Mouse (Mus musculus) limb, embryonic 13.5 days (tissue): ENCODE data around the gene Msgn1. TPM values are rescaled to one million over a fixed set of nuclear protein-coding genes. Genes with fewer than 3 reads are reported as not detected.
A peak's percentile ranks its signal among the peaks of the same experiment; 100 is the strongest.

Experiments
- ATAC-seq: fragments of 200-750 bp; cut with Nextera tagmentation; 2 replicates; pipeline ENCODE4 v1.8.0; 2017; ENCODE audit warnings: low read depth, moderate number of reproducible peaks, moderate TSS enrichment; ENCODE audit not compliant: low FRiP score
- H3K27ac ChIP-seq: fragments of 300-500 bp; sonication (generic); 2 replicates; pipeline ENCODE4 v1.5.1; 2015; ENCODE audit warnings: inconsistent platforms, mild to moderate bottlenecking, moderate library complexity
- H3K27me3 ChIP-seq: fragments of 300-500 bp; sonication (generic); 2 replicates; pipeline ENCODE4 v1.6.1; 2015; ENCODE audit warnings: mild to moderate bottlenecking, inconsistent platforms
- H3K36me3 ChIP-seq: fragments of 300-500 bp; sonication (generic); 2 replicates; pipeline ENCODE4 v1.6.1; 2015; ENCODE audit warnings: inconsistent platforms, mild to moderate bottlenecking, moderate library complexity
- H3K4me1 ChIP-seq: fragments of 300-500 bp; sonication (generic); 2 replicates; pipeline ENCODE4 v1.6.1; 2015; ENCODE audit warnings: inconsistent platforms
- H3K4me2 ChIP-seq: fragments of 300-500 bp; sonication (generic); replicated peaks from 2 replicates; pipeline ENCODE4 v1.6.1; 2015; ENCODE audit warnings: inconsistent platforms, mild to moderate bottlenecking, moderate library complexity
- H3K4me3 ChIP-seq: fragments of 300-500 bp; sonication (generic); 2 replicates; pipeline ENCODE4 v1.5.1; 2015; ENCODE audit warnings: moderate library complexity, mild to moderate bottlenecking, inconsistent platforms
- H3K9ac ChIP-seq: fragments of 300-500 bp; sonication (generic); 2 replicates; pipeline ENCODE4 v1.6.1; 2015; ENCODE audit warnings: mild to moderate bottlenecking, inconsistent platforms
- H3K9me3 ChIP-seq: fragments of 300-500 bp; sonication (generic); 2 replicates; pipeline ENCODE4 v1.6.1; 2016; ENCODE audit warnings: inconsistent platforms
- WGBS: fragments of 180-500 bp; shearing (Covaris S2); methylation state at CpG from one replicate; pipeline ENCODE4 v1.1.7; 2015; 5-methylcytosine and 5-hydroxymethylcytosine counted together
- polyA plus RNA-seq: library from polyadenylated mRNA; unstranded; fragments of >200 nt; fragmentation: Nextera tagmentation; extraction: Ambion mirVana; gene quantifications from 2 replicates; pipeline ENCODE4 v1.2.1, GENCODE M21; 2015

The Msgn1 gene
- polyA plus RNA-seq, 1 experiment from 2014 or later: not detected

GRCm38 (mm10) chr12:11196830-11197229 lies 11.9 kb downstream of the Msgn1 start:
- Histone ChIP-seq H3K9ac (no peak overlapping the region), H3K4me2 (peak overlapping the region; percentile 46; the same call in 1 of the 2 replicates), H3K36me3 (no peaks in the 10 kb centered on the region), H3K4me3 (no peak overlapping the region), H3K4me1 (no peaks in the 10 kb centered on the region), H3K27me3 (no peaks in the 10 kb centered on the region), H3K9me3 (no peaks in the 10 kb centered on the region), H3K27ac (no peak overlapping the region)
- ATAC-seq: no peak
- WGBS: 46% methylated on average over 5 of the region's 5 CpGs

DNA sequence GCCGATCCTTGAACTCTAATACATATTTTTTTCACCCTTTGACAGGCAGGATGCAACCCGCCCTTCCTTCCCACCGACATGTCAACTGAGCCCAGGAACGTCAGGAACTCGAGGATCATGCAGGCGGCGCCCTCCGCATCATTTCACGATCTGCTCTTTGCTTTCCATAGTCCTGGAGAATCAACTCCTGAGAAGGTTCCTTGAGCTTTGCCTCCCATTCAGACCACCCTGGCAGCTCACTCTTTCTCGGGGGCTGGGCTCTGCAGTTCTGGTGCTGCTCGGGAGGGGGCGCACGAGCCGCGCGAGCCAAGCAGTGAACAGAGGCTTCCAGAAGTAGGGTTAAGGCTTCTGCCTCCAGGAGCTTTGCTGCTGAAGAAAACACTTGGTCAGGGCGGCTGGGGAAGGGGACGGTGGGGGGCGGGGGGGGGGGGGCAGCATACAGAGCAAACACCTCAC lies 12.6 kb downstream of the Msgn1 start:
- Histone ChIP-seq H3K4me3 (peak overlapping the region; percentile 14; the same call in 1 of the 2 replicates), H3K4me2 (peak overlapping the region; percentile 46), H3K27me3 (no peaks in the 10 kb centered on the region), H3K4me1 (no peaks in the 10 kb centered on the region), H3K27ac (no peak overlapping the region), H3K9ac (no peak overlapping the region), H3K9me3 (no peaks in the 10 kb centered on the region), H3K36me3 (no peaks in the 10 kb centered on the region)
- ATAC-seq: peak; percentile 84
- 8% methylated on average over 19 of the region's 19 CpGs for WGBS

GRCm38 (mm10) chr12:11195031-11195430 lies 13.7 kb downstream of the Msgn1 start:
- no peak overlapping the region for H3K9ac ChIP-seq
- H3K9me3 ChIP-seq: no peaks in the 10 kb centered on the region
- no peak for ATAC-seq
- 100% methylated on average over 1 of the region's 1 CpGs for WGBS
- no peak overlapping the region for H3K4me2 ChIP-seq
- no peaks in the 10 kb centered on the region for H3K36me3 ChIP-seq
- no peaks in the 10 kb centered on the region for H3K27me3 ChIP-seq
- H3K4me3 ChIP-seq: no peak overlapping the region
- no peak overlapping the region for H3K27ac ChIP-seq
- no peaks in the 10 kb centered on the region for H3K4me1 ChIP-seq

DNA sequence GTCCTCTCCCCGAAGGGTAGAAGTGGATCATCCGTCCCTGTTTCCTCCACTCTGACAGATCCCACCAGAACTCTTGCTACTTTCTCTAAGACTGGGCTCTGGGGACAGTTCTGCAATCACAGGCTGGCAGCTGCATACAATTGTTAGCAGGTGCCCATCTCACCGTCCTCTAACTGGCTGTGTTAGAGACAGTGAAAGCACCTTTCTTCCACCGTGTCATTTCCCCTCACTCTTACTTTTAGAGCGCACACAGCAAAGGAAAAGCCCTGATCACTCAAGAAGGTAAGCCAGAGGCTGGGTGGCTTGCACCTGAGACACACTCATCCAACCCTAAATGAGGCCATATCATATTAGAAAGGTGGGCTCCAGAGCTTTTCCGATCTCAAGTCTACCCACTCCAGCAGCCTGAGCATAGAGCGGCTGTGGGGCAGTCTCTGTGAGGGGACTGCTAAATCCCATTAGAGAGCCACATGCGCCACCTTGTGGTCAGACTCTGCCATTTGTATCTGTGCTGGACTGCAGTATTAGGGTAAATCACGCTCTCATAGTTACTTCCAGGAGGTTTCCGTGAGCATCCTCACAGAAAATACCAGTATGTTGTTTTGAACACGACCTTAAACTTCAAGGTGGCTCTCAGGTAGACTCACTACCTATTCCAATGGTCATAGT lies 30.2 kb downstream of the Msgn1 start:
- no peaks in the 10 kb centered on the region for H3K9me3 ChIP-seq
- H3K27me3 ChIP-seq: peaks cover 15% of the 10 kb centered on the region
- no peaks in the 10 kb centered on the region for H3K36me3 ChIP-seq
- WGBS: 26% methylated on average over 11 of the region's 11 CpGs
- H3K9ac ChIP-seq: 0 out of 2 replicates have a peak overlapping the region, but pooled peaks have one; percentile 25
- no peak overlapping the region for H3K4me3 ChIP-seq
- H3K27ac ChIP-seq: no peak overlapping the region
- peak overlapping the region; percentile 46 for H3K4me2 ChIP-seq
- peak; percentile 93 for ATAC-seq
- H3K4me1 ChIP-seq: peaks cover 5% of the 10 kb centered on the region; the same call in 1 of the 2 replicates

- H3K27ac ChIP-seq: no peak overlapping the region
- H3K27me3 ChIP-seq: peaks cover 15% of the 10 kb centered on the region
- 25% methylated on average over 5 of the region's 5 CpGs for WGBS
- peaks cover 5% of the 10 kb centered on the region; the same call in 1 of the 2 replicates for H3K4me1 ChIP-seq
- no peak overlapping the region for H3K4me3 ChIP-seq
- no peaks in the 10 kb centered on the region for H3K36me3 ChIP-seq
- peak overlapping the region; percentile 46; the same call in 1 of the 2 replicates for H3K4me2 ChIP-seq
- no peaks in the 10 kb centered on the region for H3K9me3 ChIP-seq
- ATAC-seq: no peak
- H3K9ac ChIP-seq: 0 out of 2 replicates have a peak overlapping the region, but pooled peaks have one; percentile 25
Measured at GRCm38 (mm10) chr12:11177408-11178394, 31.1 kb downstream of the Msgn1 start.

DNA sequence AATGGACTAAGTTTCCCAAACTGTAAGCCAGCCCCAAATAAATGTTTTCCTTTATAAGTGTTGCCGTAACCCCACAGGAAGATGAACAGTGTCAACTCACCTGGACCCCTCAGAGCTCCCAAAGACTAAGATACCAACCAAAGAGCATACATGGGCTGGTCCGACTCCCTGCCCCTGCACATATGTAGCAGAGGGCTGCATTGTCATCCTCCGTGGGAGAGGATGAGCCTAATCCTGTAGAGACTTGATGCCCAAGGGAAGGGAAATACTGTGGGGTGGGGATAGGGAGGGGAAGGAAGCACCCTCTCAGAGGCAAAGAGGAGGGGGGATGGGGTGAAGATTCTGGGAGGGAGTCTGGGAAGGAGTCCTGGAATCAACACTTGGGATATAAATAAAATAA lies 50.1 kb downstream of the Msgn1 start:
- 85% methylated on average over 3 of the region's 3 CpGs for WGBS
- no peak for ATAC-seq
- Histone ChIP-seq H3K27me3 (no peaks in the 10 kb centered on the region), H3K27ac (no peak overlapping the region), H3K9me3 (peaks cover 4% of the 10 kb centered on the region; the same call in 1 of the 2 replicates), H3K4me2 (no peak overlapping the region), H3K9ac (no peak overlapping the region), H3K4me1 (no peaks in the 10 kb centered on the region), H3K4me3 (no peak overlapping the region), H3K36me3 (no peaks in the 10 kb centered on the region)

Other genes with a start within 250 kb of the Msgn1 start
- gene Kcns3, start 57.9 kb downstream of the Msgn1 start, polyA plus RNA-seq: 0.96 and 1.9 TPM in 2 replicates
- gene Gen1, start 56.8 kb upstream of the Msgn1 start, polyA plus RNA-seq: 9.6 and 9.9 TPM in 2 replicates
- gene Smc6, start 56.9 kb upstream of the Msgn1 start, polyA plus RNA-seq: 175 and 181 TPM in 2 replicates
- gene Vsnl1, start 227.6 kb upstream of the Msgn1 start, polyA plus RNA-seq: 1.8 and 2.4 TPM in 2 replicates
- 0.39 and 0.49 TPM in 2 replicates for gene Rad51ap2, start 247.1 kb upstream of the Msgn1 start, polyA plus RNA-seq